Mouse (Mus musculus) hematopoietic stem cell, adult 5-6 weeks (primary cell): ENCODE measurements around the gene Tardbp. TPM values are rescaled to one million over a fixed set of nuclear protein-coding genes. Genes with fewer than 3 reads are reported as not detected.
A peak's percentile ranks its signal among the peaks of the same experiment; 100 is the strongest.

ENCODE experiments used
- ATAC-seq, 2 experiments: fragments of 125-278 bp in 1 of 2; replicated peaks in 1 of 2; 2 replicates each; pipeline ENCODE4 v1.8.0; 2016 to 2017; ENCODE audit warnings: inconsistent platforms in 2 of 2, mild to moderate bottlenecking in 2 of 2, moderate number of reproducible peaks in 2 of 2, low read depth in 1 of 2, moderate TSS enrichment in 1 of 2; ENCODE audit not compliant: low FRiP score in 2 of 2, poor library complexity in 2 of 2, severe bottlenecking in 2 of 2, insufficient read depth in 1 of 2, low TSS enrichment in 1 of 2
- total RNA-seq: library from RNA; stranded (forward); fragments of 172-1452, 232-1000 nt; gene quantifications from 2 replicates; pipeline ENCODE4 v1.2.3, GENCODE M21; 2017

Tardbp gene
- total RNA-seq, 1 experiment from 2014 or later = 659 TPM

GRCm38 (mm10) chr4:148610631-148611364 is 16.0 kb downstream of the Tardbp start:
- peak in 1 of 2 experiments; percentile 30; a peak in 1 of 4 replicates for ATAC-seq

GRCm38 (mm10) chr4:148609805-148610204 is 17.0 kb downstream of the Tardbp start:
- no peak for ATAC-seq

GRCm38 (mm10) chr4:148607758-148608157 is 19.1 kb downstream of the Tardbp start:
- ATAC-seq = peak; percentile 63 to 82; a peak in 3 of 4 replicates

- ATAC-seq = peak; percentile 60 to 75; a peak in 3 of 4 replicates
These were observed 22.2 kb downstream of the Tardbp start for GRCm38 (mm10) chr4:148604541-148605165.

GRCm38 (mm10) chr4:148604141-148604540 is 22.7 kb downstream of the Tardbp start:
- ATAC-seq = no peak

GRCm38 (mm10) chr4:148603376-148604139 is 23.3 kb downstream of the Tardbp start:
- ATAC-seq = no peak

- ATAC-seq = no peak
These were observed 24.3 kb downstream of the Tardbp start, which contains the start of gene Masp2 for GRCm38 (mm10) chr4:148602357-148603120. Gene Masp2 (plus strand): TSS chr4:148602554.

- no peak for ATAC-seq
These were observed 24.9 kb downstream of the Tardbp start for GRCm38 (mm10) chr4:148601871-148602270.

GRCm38 (mm10) chr4:148600316-148600715 is 26.5 kb downstream of the Tardbp start:
- no peak for ATAC-seq

- no peak for ATAC-seq
These were observed 28.0 kb downstream of the Tardbp start for GRCm38 (mm10) chr4:148598826-148599225.

GRCm38 (mm10) chr4:148596731-148597130 is 30.1 kb downstream of the Tardbp start:
- no peak for ATAC-seq

- no peak for ATAC-seq
These were observed 30.9 kb downstream of the Tardbp start for GRCm38 (mm10) chr4:148595916-148596315.

- no peak for ATAC-seq
These were observed 32.8 kb downstream of the Tardbp start for GRCm38 (mm10) chr4:148593996-148594395.

- peak in 1 of 2 experiments; percentile 18; a peak in 2 of 4 replicates for ATAC-seq
These were observed 35.0 kb downstream of the Tardbp start for GRCm38 (mm10) chr4:148591637-148592380.

GRCm38 (mm10) chr4:148591171-148591630 is 35.6 kb downstream of the Tardbp start, which contains the start of gene Srm:
Gene Srm (plus strand): TSS chr4:148591503.
- peak; percentile 96 to 99 for ATAC-seq

- ATAC-seq = peak; percentile 0 to 9; a peak in 1 of 4 replicates
These were observed 36.2 kb downstream of the Tardbp start for GRCm38 (mm10) chr4:148590421-148591170.
